Mouse (Mus musculus) intestine, embryonic 14.5 days (tissue): ENCODE results near the gene Wscd2. TPM values are rescaled to one million over a fixed set of nuclear protein-coding genes. Genes with fewer than 3 reads are reported as not detected.
A peak's percentile ranks its signal among the peaks of the same experiment; 100 is the strongest.

Experiments used
- ATAC-seq: fragments of 200-750 bp; cut with Nextera tagmentation; replicated peaks from 2 replicates; pipeline ENCODE4 v1.8.0; 2017; ENCODE audit warnings: low read depth, moderate number of reproducible peaks, moderate TSS enrichment, moderate library complexity; ENCODE audit not compliant: low FRiP score, low TSS enrichment
- DNase-seq: peaks from one replicate; pipeline ENCODE4 v3.0.0-alpha.2; 2018; ENCODE audit warnings: low spot score
- H3K27ac ChIP-seq: fragments of 300-500 bp; sonication (generic); 2 replicates; pipeline ENCODE4 v1.5.1; 2014; ENCODE audit warnings: low read depth, mild to moderate bottlenecking, control low read depth
- H3K27me3 ChIP-seq: fragments of 300-500 bp; sonication (generic); replicated peaks from 2 replicates; pipeline ENCODE4 v1.6.1; 2014; ENCODE audit warnings: low read length, control low read depth; ENCODE audit not compliant: control insufficient read depth, insufficient read depth
- H3K36me3 ChIP-seq: fragments of 300-500 bp; sonication (generic); 2 replicates; pipeline ENCODE4 v1.6.1; 2014; ENCODE audit warnings: low read length, control low read depth; ENCODE audit not compliant: control insufficient read depth, insufficient read depth
- H3K4me1 ChIP-seq: fragments of 300-500 bp; sonication (generic); replicated peaks from 2 replicates; pipeline ENCODE4 v1.6.1; 2014; ENCODE audit warnings: low read length, control low read depth, mixed read lengths; ENCODE audit not compliant: control insufficient read depth, insufficient read depth
- H3K4me2 ChIP-seq: fragments of 300-500 bp; sonication (generic); 2 replicates; pipeline ENCODE4 v1.6.1; 2014; ENCODE audit warnings: low read length
- H3K4me3 ChIP-seq: fragments of 300-500 bp; sonication (generic); 2 replicates; pipeline ENCODE4 v1.5.1; 2014; ENCODE audit warnings: low read depth, low read length, control low read depth, mixed read lengths
- H3K9ac ChIP-seq: fragments of 300-500 bp; sonication (generic); 2 replicates; pipeline ENCODE4 v1.6.1; 2014; ENCODE audit warnings: mild to moderate bottlenecking, low read length
- H3K9me3 ChIP-seq: fragments of 300-500 bp; sonication (generic); 2 replicates; pipeline ENCODE4 v1.6.1; 2016; ENCODE audit warnings: low read length, control low read depth; ENCODE audit not compliant: control insufficient read depth
- WGBS: fragments of 180-500 bp; shearing (Covaris S2); extraction: QIAGEN DNeasy Blood & Tissue Kit; methylation state at CpG from one replicate; pipeline ENCODE4 v1.1.7; 2014; 5-methylcytosine and 5-hydroxymethylcytosine counted together
- polyA plus RNA-seq: library from polyadenylated mRNA; unstranded; fragments of >200 nt; fragmentation: Nextera tagmentation; extraction: Ambion mirVana; gene quantifications from 2 replicates; pipeline ENCODE4 v1.2.1, GENCODE M21; 2014

The Wscd2 gene
- polyA plus RNA-seq, 1 experiment from 2014 or later: 6.6 TPM

GRCm38 (mm10) chr5:113490467-113491260 is 531 bp downstream of the Wscd2 start:
- peaks cover 20% of the 10 kb centered on the region for H3K27me3 ChIP-seq
- H3K36me3 ChIP-seq: no peaks in the 10 kb centered on the region
- H3K9me3 ChIP-seq: no peaks in the 10 kb centered on the region
- peaks cover 6% of the 10 kb centered on the region; the same call in 1 of the 2 replicates for H3K4me1 ChIP-seq
- DNase-seq: peak; percentile 71
- ATAC-seq: peak; percentile 86
- H3K4me3 ChIP-seq: peak overlapping the region; percentile 51
- 2% methylated on average over 57 of the region's 63 CpGs for WGBS
- H3K4me2 ChIP-seq: peak overlapping the region; percentile 74
- H3K9ac ChIP-seq: peak overlapping the region; percentile 49
- no peak overlapping the region; the same call in 1 of the 2 replicates for H3K27ac ChIP-seq

- H3K4me3 ChIP-seq: peak overlapping the region; percentile 51
- ATAC-seq: no peak
- no peak overlapping the region for H3K9ac ChIP-seq
- peaks cover 6% of the 10 kb centered on the region; the same call in 1 of the 2 replicates for H3K4me1 ChIP-seq
- WGBS: 72% methylated on average over 4 of the region's 4 CpGs
- no peaks in the 10 kb centered on the region for H3K36me3 ChIP-seq
- H3K9me3 ChIP-seq: no peaks in the 10 kb centered on the region
- H3K4me2 ChIP-seq: peak overlapping the region; percentile 74
- no peak overlapping the region for H3K27ac ChIP-seq
- DNase-seq: no peak
- peaks cover 20% of the 10 kb centered on the region for H3K27me3 ChIP-seq
Measured at GRCm38 (mm10) chr5:113491552-113491951, 1.4 kb downstream of the Wscd2 start.

- no peak overlapping the region for H3K4me3 ChIP-seq
- WGBS: 82% methylated on average over 3 of the region's 3 CpGs
- H3K4me2 ChIP-seq: no peak overlapping the region
Measured at GRCm38 (mm10) chr5:113491988-113492387, 1.9 kb downstream of the Wscd2 start.

GRCm38 (mm10) chr5:113492417-113493035 is 2.4 kb downstream of the Wscd2 start:
- DNase-seq (peak; percentile 54), ATAC-seq (no peak)
- H3K9me3 ChIP-seq: no peaks in the 10 kb centered on the region
- no peaks in the 10 kb centered on the region for H3K36me3 ChIP-seq
- H3K4me3 ChIP-seq: no peak overlapping the region
- no peak overlapping the region for H3K9ac ChIP-seq
- peaks cover 20% of the 10 kb centered on the region for H3K27me3 ChIP-seq
- H3K4me1 ChIP-seq: peaks cover 6% of the 10 kb centered on the region; the same call in 1 of the 2 replicates
- H3K27ac ChIP-seq: no peak overlapping the region
- 21% methylated on average over 7 of the region's 7 CpGs for WGBS
- no peak overlapping the region for H3K4me2 ChIP-seq

More at GRCm38 (mm10) chr5:113491988-113492387, 1.9 kb downstream of the Wscd2 start:
- ATAC-seq (no peak), DNase-seq (no peak)
- Histone ChIP-seq H3K9me3 (no peaks in the 10 kb centered on the region), H3K36me3 (no peaks in the 10 kb centered on the region), H3K4me1 (peaks cover 6% of the 10 kb centered on the region; the same call in 1 of the 2 replicates), H3K27me3 (peaks cover 20% of the 10 kb centered on the region), H3K9ac (no peak overlapping the region), H3K27ac (no peak overlapping the region)

GRCm38 (mm10) chr5:113493997-113494396 is 3.9 kb downstream of the Wscd2 start:
- no peak overlapping the region for H3K4me3 ChIP-seq
- 56% methylated on average over 8 of the region's 8 CpGs for WGBS
- peaks cover 20% of the 10 kb centered on the region for H3K27me3 ChIP-seq
- H3K4me1 ChIP-seq: peaks cover 3% of the 10 kb centered on the region; the same call in 1 of the 2 replicates
- no peaks in the 10 kb centered on the region for H3K36me3 ChIP-seq
- no peak overlapping the region for H3K9ac ChIP-seq
- ATAC-seq (no peak), DNase-seq (no peak)
- H3K4me2 ChIP-seq: no peak overlapping the region
- no peak overlapping the region for H3K27ac ChIP-seq
- H3K9me3 ChIP-seq: no peaks in the 10 kb centered on the region

- Histone ChIP-seq H3K9me3 (no peaks in the 10 kb centered on the region), H3K27ac (no peak overlapping the region), H3K9ac (no peak overlapping the region), H3K4me1 (peaks cover 3% of the 10 kb centered on the region; the same call in 1 of the 2 replicates), H3K4me3 (no peak overlapping the region), H3K36me3 (no peaks in the 10 kb centered on the region), H3K27me3 (peaks cover 4% of the 10 kb centered on the region), H3K4me2 (no peak overlapping the region)
- no peak for ATAC-seq
- DNase-seq: no peak
- 66% methylated on average over 3 of the region's 3 CpGs for WGBS
Measured at GRCm38 (mm10) chr5:113496926-113497325, 6.8 kb downstream of the Wscd2 start.

GRCm38 (mm10) chr5:113499421-113499820 is 9.3 kb downstream of the Wscd2 start:
- no peak overlapping the region for H3K4me2 ChIP-seq
- 88% methylated on average over 11 of the region's 11 CpGs for WGBS
- H3K9me3 ChIP-seq: no peaks in the 10 kb centered on the region
- H3K4me1 ChIP-seq: peaks cover 7% of the 10 kb centered on the region; the same call in 1 of the 2 replicates
- H3K9ac ChIP-seq: no peak overlapping the region
- no peaks in the 10 kb centered on the region for H3K27me3 ChIP-seq
- DNase-seq (no peak), ATAC-seq (no peak)
- H3K27ac ChIP-seq: no peak overlapping the region
- no peaks in the 10 kb centered on the region for H3K36me3 ChIP-seq
- H3K4me3 ChIP-seq: no peak overlapping the region

GRCm38 (mm10) chr5:113503276-113503675 is 13.1 kb downstream of the Wscd2 start:
- Histone ChIP-seq H3K36me3 (no peaks in the 10 kb centered on the region), H3K9me3 (no peaks in the 10 kb centered on the region), H3K4me2 (no peak overlapping the region), H3K27ac (no peak overlapping the region), H3K4me3 (no peak overlapping the region), H3K27me3 (no peaks in the 10 kb centered on the region), H3K4me1 (peaks cover 11% of the 10 kb centered on the region; the same call in 1 of the 2 replicates), H3K9ac (no peak overlapping the region)
- 15% methylated on average over 10 of the region's 10 CpGs for WGBS
- no peak for DNase-seq
- ATAC-seq: no peak
